Mouse (Mus musculus) bone marrow macrophage, adult 2 months (primary cell): ENCODE results near the gene Btg1.

Experiments
- CTCF ChIP-seq: IDR thresholded peaks from 2 replicates; pipeline ENCODE4 v1.5.1; 2012; ENCODE audit warnings: low read depth, mild to moderate bottlenecking, low read length, moderate library complexity
- POLR2A ChIP-seq: IDR thresholded peaks from 2 replicates; pipeline ENCODE4 v1.6.1; 2012; ENCODE audit warnings: mild to moderate bottlenecking, low read depth, low read length, borderline replicate concordance

- TF ChIP-seq POLR2A (no peak), CTCF (no peak)
Measured at GRCm38 (mm10) chr10:96592089-96592488, 24.7 kb upstream of the Btg1 start.
